Mouse (Mus musculus) limb, embryonic 14.5 days (tissue): ENCODE data around the gene Ppat. TPM values are rescaled to one million over a fixed set of nuclear protein-coding genes. Genes with fewer than 3 reads are reported as not detected.

Source experiments
- ATAC-seq: fragments of 200-750 bp; cut with Nextera tagmentation; 2 replicates; pipeline ENCODE4 v1.8.0; 2017; ENCODE audit warnings: low read depth, moderate number of reproducible peaks, moderate TSS enrichment; ENCODE audit not compliant: low FRiP score
- DNase-seq: peaks from one replicate; pipeline ENCODE4 v3.0.0-alpha.2; 2015; ENCODE audit warnings: low spot score
- H3K27ac ChIP-seq: fragments of 300-500 bp; sonication (generic); replicated peaks from 2 replicates; pipeline ENCODE4 v1.5.1; 2014; ENCODE audit warnings: low read depth, mild to moderate bottlenecking, low read length, moderate library complexity, mixed read lengths
- H3K27me3 ChIP-seq: fragments of 300-500 bp; sonication (generic); 2 replicates; pipeline ENCODE4 v1.6.1; 2014; ENCODE audit warnings: low read length, mixed read lengths; ENCODE audit not compliant: control insufficient read depth, insufficient read depth
- H3K36me3 ChIP-seq: fragments of 300-500 bp; sonication (generic); 2 replicates; pipeline ENCODE4 v1.6.1; 2014; ENCODE audit warnings: mild to moderate bottlenecking, low read length, moderate library complexity, mixed read lengths; ENCODE audit not compliant: control insufficient read depth, insufficient read depth
- H3K4me1 ChIP-seq: fragments of 300-500 bp; sonication (generic); 2 replicates; pipeline ENCODE4 v1.6.1; 2014; ENCODE audit warnings: antibody characterized with exemption, low read length, mixed read lengths; ENCODE audit not compliant: control insufficient read depth, insufficient read depth
- H3K4me2 ChIP-seq: fragments of 300-500 bp; sonication (generic); replicated peaks from 2 replicates; pipeline ENCODE4 v1.6.1; 2014; ENCODE audit warnings: low read depth, mild to moderate bottlenecking, low read length, moderate library complexity; ENCODE audit not compliant: severe bottlenecking
- H3K4me3 ChIP-seq: fragments of 300-500 bp; sonication (generic); replicated peaks from 2 replicates; pipeline ENCODE4 v1.5.1; 2014; ENCODE audit warnings: low read length
- H3K9ac ChIP-seq: fragments of 300-500 bp; sonication (generic); 2 replicates; pipeline ENCODE4 v1.6.1; 2014; ENCODE audit warnings: mild to moderate bottlenecking, low read depth, low read length, moderate library complexity; ENCODE audit not compliant: severe bottlenecking
- H3K9me3 ChIP-seq: fragments of 300-500 bp; sonication (generic); 2 replicates; pipeline ENCODE4 v1.6.1; 2016; ENCODE audit warnings: low read length; ENCODE audit not compliant: control insufficient read depth
- POLR2A ChIP-seq: fragments of 200-500 bp; IDR thresholded peaks from 2 replicates; pipeline ENCODE4 v1.8.0; 2012; ENCODE audit warnings: inconsistent platforms, mild to moderate bottlenecking, moderate library complexity, borderline replicate concordance; ENCODE audit not compliant: insufficient read depth, insufficient read length; ENCODE audit errors: extremely low read depth
- WGBS: fragments of 180-500 bp; shearing (Covaris S2); extraction: QIAGEN DNeasy Blood & Tissue Kit; methylation state at CpG from one replicate; pipeline ENCODE4 v1.1.7; 2014; 5-methylcytosine and 5-hydroxymethylcytosine counted together
- polyA plus RNA-seq, 2 experiments: library from polyadenylated mRNA; depleted of rRNA in 1 of 2; stranded (reverse) in 1 of 2; unstranded in 1 of 2; fragments of >200 nt; fragmentation: Nextera tagmentation in 1 of 2; extraction: Ambion mirVana in 1 of 2; gene quantifications; 2 replicates each; pipeline versions ENCODE4 v1.2.1 to v1.2.3; 2012 to 2014

The Ppat gene
- polyA plus RNA-seq, 2 experiments, result 14.1 to 24.0 TPM

GRCm38 (mm10) chr5:76947142-76947541 lies 4.2 kb downstream of the Ppat start:
- Histone ChIP-seq H3K4me2 (no peak overlapping the region), H3K27me3 (no peaks in the 10 kb centered on the region), H3K4me1 (peaks cover 17% of the 10 kb centered on the region), H3K27ac (no peak overlapping the region), H3K9me3 (no peaks in the 10 kb centered on the region), H3K4me3 (no peak overlapping the region), H3K9ac (no peak overlapping the region), H3K36me3 (0 out of 2 replicates have a peak, but pooled peaks cover 5% of the 10 kb centered on the region)
- DNase-seq (no peak), ATAC-seq (no peak)
- TF ChIP-seq POLR2A, result no peak
- WGBS, result 78% methylated on average over 4 of the region's 4 CpGs

GRCm38 (mm10) chr5:76945678-76946033 lies 5.7 kb downstream of the Ppat start:
- H3K9ac ChIP-seq, result no peak overlapping the region
- H3K4me3 ChIP-seq, result no peak overlapping the region
- H3K4me1 ChIP-seq, result peaks cover 17% of the 10 kb centered on the region
- ATAC-seq (no peak), DNase-seq (no peak)
- no peak overlapping the region for H3K27ac ChIP-seq
- H3K4me2 ChIP-seq, result no peak overlapping the region
- WGBS, result 61% methylated on average over 2 of the region's 2 CpGs
- H3K36me3 ChIP-seq, result 0 out of 2 replicates have a peak, but pooled peaks cover 5% of the 10 kb centered on the region
- no peaks in the 10 kb centered on the region for H3K9me3 ChIP-seq
- H3K27me3 ChIP-seq, result no peaks in the 10 kb centered on the region
- TF ChIP-seq POLR2A, result no peak

GRCm38 (mm10) chr5:76944965-76945677 lies 6.3 kb downstream of the Ppat start:
- no peak for TF ChIP-seq POLR2A
- Histone ChIP-seq H3K9ac (no peak overlapping the region), H3K27ac (no peak overlapping the region), H3K4me3 (no peak overlapping the region), H3K9me3 (no peaks in the 10 kb centered on the region), H3K4me1 (peaks cover 15% of the 10 kb centered on the region), H3K4me2 (no peak overlapping the region), H3K36me3 (0 out of 2 replicates have a peak, but pooled peaks cover 5% of the 10 kb centered on the region), H3K27me3 (no peaks in the 10 kb centered on the region)
- ATAC-seq (no peak), DNase-seq (no peak)
- 41% methylated on average over 6 of the region's 6 CpGs for WGBS

GRCm38 (mm10) chr5:76942505-76942904 lies 8.9 kb downstream of the Ppat start:
- H3K9me3 ChIP-seq, result no peaks in the 10 kb centered on the region
- H3K36me3 ChIP-seq, result 0 out of 2 replicates have a peak, but pooled peaks cover 5% of the 10 kb centered on the region
- H3K4me3 ChIP-seq, result no peak overlapping the region
- H3K27me3 ChIP-seq, result no peaks in the 10 kb centered on the region
- H3K4me1 ChIP-seq, result 0 out of 2 replicates have a peak, but pooled peaks cover 9% of the 10 kb centered on the region
- TF ChIP-seq POLR2A, result no peak
- 73% methylated on average over 4 of the region's 4 CpGs for WGBS
- DNase-seq (no peak), ATAC-seq (no peak)
- H3K27ac ChIP-seq, result no peak overlapping the region
- no peak overlapping the region for H3K9ac ChIP-seq
- H3K4me2 ChIP-seq, result no peak overlapping the region

- Histone ChIP-seq H3K4me3 (no peak overlapping the region), H3K27ac (no peak overlapping the region), H3K9me3 (no peaks in the 10 kb centered on the region), H3K4me2 (no peak overlapping the region), H3K9ac (no peak overlapping the region), H3K36me3 (no peaks in the 10 kb centered on the region), H3K4me1 (0 out of 2 replicates have a peak, but pooled peaks cover 5% of the 10 kb centered on the region), H3K27me3 (no peaks in the 10 kb centered on the region)
- TF ChIP-seq POLR2A, result no peak
- WGBS, result 71% methylated on average over 4 of the region's 4 CpGs
- ATAC-seq (no peak), DNase-seq (no peak)
These were observed 9.4 kb downstream of the Ppat start for GRCm38 (mm10) chr5:76941975-76942374.
